Mouse (Mus musculus): ENCODE data around the gene Cops3.

DNA sequence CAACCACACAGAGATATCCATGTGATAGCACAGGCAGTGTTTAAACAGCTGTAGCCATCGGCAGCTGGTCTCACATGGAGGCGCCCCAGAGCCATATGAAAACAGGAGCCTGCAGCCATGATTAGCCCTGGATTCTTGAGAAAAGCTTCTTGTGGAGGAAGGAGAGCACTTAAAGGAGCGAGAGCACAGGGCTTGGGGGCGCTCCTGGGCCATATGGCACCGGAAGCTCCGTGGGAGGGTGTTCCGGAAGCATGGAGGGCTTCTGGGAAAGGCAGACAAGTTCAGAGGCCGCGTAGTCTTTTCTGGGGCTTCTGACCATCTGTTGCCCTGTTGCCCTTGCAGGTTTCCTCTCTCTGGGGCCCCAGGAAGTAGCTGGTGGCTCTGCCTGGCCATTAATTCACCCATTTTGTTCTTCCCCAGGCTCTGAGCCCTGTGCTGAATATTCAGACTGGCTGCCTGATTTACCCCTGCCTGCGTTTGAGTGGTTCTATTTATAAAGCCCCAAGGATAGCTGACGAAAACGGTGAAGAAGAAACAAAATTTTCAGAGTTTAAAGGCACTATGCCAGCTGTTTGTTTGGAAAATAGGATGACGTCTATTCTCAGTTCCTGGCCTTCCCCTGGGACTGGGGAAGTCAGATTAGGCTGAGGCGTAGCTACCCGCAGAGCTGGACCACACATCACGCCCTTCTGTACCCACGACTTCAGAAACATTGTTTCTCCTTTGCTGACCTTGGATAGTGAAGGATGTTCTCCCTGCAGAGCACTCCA, 45.8 kb upstream of the Cops3 start:
- TF ChIP-seq CTCF (conservative IDR thresholded peaks at IDR 0.05; ENCODE audit: insufficient read depth, insufficient read length, low read depth, low read length) (no peak), POLR2A (IDR thresholded peaks at IDR 0.05; ENCODE audit: low read depth, low read length) (no peak)

Measured in kidney, adult 2 months (tissue).